Mouse (Mus musculus): ENCODE data around the gene Katnal1. TPM values are rescaled to one million over a fixed set of nuclear protein-coding genes. Genes with fewer than 3 reads are reported as not detected.

Gene Katnal1
- total RNA-seq, 4 experiments from 2014 or later = 55.4 to 73.6 (median 64.1) TPM

DNA sequence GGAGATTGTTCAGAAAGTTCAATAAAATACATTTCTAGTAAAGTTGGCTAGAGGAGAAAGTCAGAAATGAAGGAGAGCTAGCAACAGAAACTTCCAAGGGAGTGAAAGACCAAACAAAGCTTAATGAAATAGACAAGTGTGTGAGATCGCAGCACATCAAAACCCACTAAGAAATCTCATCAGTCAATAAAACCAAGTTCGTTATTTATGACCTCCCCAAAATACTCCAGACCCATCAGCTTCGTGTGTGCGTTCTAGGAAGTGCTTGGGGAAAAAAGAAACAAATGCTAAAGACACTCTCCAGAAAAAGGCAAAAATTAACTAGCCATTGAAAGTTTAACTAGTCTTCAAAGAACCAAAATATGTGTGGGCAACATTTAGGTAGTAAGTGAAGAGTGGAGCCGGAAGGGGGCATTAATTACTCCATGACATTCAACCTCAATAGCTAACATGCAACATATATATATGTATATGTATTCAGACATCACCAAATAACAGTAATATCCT is 1.4 kb downstream of the Katnal1 start:
- DNase-seq (ENCODE audit: low spot score in 2 of 2) = no peak

DNA sequence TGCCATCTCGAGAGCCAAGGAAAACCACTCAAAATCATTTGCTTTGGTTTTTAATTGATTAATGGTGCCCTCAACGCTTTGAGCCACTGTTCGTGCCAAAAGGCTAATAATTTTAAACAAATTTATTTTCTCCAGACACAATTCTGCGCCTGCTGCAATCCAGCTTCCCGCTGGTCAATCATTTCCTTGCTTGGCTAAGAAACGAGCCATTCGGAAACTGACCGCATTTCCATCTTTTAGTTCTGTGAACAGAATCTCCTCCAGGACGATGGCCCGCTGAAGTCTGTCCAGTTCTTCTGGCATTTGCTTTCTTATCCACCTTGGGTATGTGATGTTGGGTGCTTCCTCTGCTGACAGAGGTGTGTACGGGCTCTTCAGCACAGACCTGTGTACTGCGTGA is 4.5 kb downstream of the Katnal1 start:
- no peak for DNase-seq (ENCODE audit: low spot score in 2 of 2)

DNA sequence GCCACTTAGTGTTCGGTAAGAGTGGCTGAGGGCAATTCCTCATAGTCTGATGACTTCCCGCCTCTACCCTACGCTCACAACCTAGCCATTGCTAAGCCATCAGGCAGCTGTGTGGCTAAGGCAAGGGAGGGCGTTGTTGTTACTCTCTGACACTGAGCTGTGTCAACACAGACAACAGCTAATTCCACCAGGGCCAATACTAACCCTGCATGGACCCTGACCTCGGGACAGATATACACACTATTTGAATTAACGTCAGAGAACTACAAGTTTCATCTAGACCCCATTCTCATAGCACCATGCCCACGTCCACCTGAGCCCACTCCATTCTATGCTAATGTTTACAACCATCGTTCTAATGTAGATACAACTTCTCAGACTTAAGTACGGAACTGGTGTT is 5.1 kb downstream of the Katnal1 start:
- DNase-seq (ENCODE audit: low spot score in 2 of 2) = no peak

DNA sequence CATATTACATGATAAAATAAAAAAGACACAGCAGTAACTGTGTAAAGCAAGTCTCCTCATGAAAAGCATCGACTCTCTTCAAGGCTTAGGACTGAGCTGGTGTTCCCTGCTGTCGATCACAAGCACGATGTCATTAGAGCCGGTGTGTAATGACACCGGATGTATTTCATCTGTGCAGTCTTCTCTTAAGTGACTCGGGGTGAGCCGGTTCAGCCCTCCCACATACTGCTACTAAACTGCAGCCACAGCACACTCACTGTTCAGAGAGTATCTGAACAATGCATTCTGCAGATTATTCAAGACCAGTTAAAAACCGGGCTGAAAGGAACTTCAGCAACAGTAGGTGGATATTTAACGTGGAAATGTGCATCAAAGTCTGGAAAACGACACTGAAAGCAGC is 5.7 kb downstream of the Katnal1 start:
- DNase-seq (ENCODE audit: low spot score in 2 of 2) = no peak

DNA sequence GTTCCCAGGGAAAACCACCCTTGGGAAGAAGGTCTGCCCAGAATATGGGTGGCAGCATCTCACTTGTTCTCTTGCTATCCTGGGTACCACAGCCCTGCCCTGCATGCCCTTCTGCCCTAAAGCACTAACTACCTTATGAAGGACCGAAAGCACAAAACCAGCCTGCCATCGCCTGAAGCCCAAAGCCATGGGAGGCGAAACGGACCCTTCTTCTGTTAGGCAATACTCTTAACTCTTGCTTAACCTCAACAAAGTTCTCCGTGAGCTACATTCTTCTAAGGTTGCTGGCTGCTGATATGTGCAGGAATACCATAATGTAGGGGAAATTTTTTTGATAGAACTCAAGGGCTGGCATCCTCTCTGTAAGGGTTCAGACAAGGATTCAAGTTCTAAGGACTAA is 6.3 kb downstream of the Katnal1 start:
- no peak for DNase-seq (ENCODE audit: low spot score in 2 of 2)

DNA sequence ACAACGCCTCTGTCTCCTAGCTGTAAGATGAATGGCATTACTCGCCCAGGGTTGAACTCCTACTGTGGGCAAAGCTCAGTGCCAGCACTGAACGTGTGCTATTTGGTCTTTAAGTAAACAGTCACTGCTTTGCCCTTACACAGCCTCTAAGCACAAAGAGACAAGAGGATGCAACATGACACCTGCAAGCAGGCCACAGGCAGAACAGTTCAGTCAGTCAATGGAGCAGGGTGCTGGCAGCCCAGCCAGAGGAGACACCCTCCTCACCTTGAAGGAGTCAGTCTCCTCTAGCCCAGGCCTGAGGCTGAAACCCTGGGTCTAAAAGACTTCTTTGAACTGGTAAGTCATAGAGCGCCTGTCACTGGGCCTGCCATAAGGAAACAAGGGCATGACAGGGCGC is 11.1 kb downstream of the Katnal1 start:
- DNase-seq (ENCODE audit: low spot score in 2 of 2) = no peak

DNA sequence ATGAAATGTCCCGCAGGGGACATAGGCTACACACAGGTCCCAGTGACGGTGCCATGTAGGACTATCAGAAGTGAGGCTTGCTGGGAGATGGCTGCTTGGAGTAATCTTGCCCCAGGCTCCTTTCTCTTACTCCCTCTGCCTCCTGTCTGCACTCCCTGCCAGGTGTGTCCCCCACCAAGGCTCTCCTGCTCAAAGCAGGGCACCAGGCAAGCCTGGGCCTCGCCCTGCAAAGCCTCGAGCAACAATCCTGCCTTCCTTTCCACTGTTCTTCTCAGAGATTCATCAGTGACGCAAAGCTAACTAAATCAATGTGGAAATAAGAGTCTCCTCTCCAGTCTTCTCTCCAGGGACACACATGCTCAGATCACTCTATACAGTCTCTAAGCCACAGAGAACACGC is 12.3 kb downstream of the Katnal1 start:
- no peak for DNase-seq (ENCODE audit: low spot score in 2 of 2)

DNA sequence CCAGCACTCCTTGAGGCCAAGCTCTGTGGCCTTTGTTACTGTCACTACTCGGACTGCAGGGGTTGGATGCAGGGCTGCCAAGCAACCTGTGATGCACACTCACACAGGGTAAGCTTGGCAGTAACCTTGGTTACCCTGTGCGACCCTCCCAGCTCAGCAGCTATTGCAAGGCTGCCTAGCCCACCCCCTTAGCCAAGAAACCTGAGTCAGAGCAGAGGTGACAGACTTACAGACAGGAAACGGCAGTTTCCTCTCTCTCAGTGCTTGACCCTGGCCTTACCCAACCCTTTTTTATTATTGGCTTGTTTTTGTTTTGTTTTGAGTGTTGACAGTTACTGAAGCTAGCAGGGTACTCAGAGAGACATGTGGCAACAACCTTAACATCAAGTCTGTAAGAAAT is 16.9 kb downstream of the Katnal1 start:
- no peak for DNase-seq (ENCODE audit: low spot score in 2 of 2)

DNA sequence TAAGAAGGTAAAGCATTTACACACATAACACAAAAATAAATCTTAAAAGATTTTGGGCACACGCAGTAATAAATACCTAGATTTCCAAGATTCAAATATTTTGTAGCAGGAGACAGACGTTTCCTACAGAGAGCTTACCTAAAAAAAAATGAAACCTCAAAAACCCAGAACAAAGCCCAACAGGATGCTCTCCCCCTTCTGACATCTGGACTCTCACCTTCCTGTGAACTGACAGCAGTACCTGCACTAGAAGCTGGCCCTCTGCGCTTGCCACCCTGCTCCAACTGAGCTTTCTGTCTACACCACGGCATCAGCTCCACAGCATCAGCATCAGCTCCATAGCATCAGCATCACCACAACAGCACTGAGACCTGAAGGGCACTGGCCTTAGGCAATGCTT is 19.1 kb downstream of the Katnal1 start:
- DNase-seq (ENCODE audit: low spot score in 2 of 2) = no peak

DNA sequence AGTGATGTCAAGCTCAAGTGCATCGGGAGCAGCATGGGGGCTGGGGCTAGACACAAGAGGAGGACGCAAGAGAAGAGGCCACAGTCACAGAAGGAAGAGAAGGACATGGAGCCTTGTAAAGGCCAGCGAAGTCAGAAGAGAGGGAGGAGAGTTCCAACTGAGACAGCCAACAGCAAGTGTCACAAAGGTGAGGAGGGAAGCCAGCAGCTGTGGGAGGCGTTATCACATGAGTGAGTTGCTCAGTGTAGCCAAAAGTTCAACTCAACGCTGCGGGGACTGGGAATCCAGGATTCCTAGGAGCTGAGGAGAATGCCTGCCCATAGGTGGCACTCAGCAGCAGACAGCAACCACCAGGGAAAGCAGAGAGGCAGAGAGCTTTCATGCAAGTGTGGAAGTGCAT is 19.7 kb downstream of the Katnal1 start:
- no peak for DNase-seq (ENCODE audit: low spot score in 2 of 2)

DNA sequence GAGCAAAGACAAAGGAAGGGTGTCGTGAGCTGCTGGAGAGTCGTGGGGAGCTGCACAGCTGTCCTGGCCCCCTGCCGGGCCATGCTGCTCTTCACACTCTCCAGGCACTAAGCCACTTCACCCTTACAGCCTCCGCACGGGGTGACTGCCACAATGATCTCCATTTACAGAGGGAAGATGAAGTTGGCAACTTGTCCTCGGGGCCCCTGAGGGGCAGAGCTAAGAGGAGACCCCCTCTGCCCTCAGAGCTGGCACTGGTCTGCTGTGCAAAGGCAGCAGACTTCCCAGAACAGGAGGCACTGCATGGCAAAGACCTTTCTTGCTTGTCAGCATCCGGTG is 20.1 kb downstream of the Katnal1 start:
- peak in 1 of 2 experiments; percentile 42 for DNase-seq (ENCODE audit: low spot score in 2 of 2)

DNA sequence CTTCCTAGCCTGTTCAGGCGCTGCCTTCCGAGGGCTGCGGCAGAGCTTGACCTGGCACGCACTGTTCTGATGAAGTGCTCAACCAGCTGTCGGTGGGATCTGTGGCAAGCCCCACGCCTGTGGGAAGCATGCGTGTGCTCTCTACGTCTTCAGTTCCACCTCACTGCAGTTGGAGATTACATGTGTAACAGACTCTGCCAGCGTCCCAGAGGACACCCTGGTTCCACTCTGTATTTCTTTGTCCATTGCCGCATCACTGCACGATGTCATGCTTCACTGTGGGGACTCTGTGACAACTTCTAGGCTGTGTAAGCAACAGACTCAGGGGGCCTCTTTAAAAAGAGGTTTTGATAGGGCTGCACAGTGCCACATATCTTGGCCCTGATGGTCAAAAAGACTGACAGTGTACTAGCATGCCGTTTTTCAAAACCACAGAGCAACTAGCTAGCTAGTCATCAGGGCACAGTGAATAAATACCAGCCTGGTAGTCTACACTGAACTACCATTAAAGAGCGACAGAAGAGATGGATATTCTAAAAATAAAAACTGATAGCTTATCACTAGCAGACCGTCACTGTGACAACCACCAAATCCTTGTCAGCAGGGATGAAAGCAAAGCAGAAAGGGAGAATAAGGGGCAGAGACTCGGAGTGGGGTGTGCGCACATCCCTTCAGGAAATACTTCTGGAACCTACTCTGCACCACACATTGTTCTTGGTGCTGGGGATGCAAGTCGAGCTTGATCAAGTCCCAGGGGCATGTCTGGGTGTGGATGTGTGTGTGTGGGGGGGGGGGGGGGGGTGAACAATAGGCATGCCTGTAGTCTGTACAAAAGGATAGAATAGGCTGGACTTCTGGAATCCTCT is 20.7 kb downstream of the Katnal1 start:
- DNase-seq (ENCODE audit: low spot score in 2 of 2) = no peak

DNA sequence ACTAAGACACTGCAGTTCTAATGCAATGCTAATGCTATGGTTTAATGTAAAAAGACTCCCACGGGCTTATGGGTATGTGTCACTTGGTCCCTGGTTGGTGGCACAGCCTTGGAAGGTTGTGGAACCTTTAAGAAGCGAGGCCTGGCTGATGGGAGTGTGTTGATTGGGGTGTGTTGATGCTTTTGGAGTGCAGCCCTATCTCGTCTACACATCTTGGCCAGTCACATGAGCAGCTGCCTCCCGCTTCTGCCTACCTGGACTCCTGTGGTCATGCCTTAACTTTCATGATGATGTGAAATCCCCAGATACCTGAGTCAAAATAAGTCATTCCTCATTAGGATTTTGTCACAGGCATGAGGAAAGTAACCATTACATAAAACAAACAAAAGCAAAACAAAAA is 22.8 kb downstream of the Katnal1 start:
- no peak for DNase-seq (ENCODE audit: low spot score in 2 of 2)

DNA sequence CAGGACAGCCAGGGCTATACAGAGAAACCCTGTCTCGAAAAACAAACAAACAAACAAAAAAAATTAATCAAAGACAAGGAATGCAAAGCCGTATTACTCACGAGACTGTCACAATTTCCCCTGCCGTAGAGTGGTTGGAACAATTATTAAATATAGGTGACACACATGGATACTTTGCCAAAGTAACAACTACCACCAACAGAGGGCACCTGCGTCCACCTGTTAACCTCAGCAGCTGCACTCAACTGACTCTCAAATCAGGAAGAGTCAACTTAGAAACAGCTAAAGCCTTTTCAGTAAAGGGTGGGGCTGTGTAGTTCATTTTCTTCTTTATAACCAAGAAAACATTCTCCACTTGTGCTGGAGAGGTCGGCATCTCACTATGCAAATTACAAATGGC is 24.3 kb downstream of the Katnal1 start:
- no peak for DNase-seq (ENCODE audit: low spot score in 2 of 2)

DNA sequence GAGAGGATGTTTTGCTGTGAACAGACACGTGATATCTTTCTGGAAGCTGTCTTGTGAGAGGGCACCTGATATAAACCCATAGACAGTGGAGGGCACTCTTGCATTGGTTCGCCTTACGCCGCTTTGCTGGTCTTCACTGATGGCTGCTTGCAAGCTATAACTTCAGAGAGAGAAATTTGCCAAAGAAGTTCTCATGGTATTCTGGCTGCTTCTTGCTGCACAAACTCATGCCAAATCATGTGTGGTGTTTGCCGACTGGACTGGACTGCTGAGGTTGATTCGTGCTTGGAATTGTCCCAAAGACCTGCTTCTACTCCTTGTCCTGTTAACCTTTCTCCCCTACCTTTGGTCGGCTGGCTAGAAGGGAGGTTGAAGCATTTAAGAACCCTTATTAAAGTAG is 29.8 kb downstream of the Katnal1 start:
- DNase-seq (ENCODE audit: low spot score in 2 of 2) = no peak

DNA sequence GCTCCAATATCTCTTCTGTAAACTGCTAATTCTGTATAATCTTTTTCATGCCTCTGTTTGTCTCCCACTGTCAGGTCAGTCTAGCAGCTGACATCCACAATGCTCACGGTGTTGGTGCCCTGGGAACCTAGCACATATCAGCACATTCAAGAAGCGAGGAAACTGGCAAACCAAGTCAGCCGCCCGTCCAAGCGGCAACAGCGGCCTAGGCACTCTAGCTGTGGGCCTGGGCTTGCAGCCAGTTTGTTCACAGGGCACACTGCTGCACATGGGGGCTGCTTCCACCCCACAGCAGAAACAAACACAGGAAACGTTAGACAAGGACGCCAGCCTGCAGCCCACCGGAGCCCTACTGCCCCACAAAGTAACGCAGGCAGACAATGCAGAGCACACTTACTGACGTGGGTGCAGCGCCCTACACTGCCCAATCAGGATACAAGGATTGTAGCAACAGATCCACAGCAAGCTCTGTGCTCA is 31.1 kb downstream of the Katnal1 start:
- no peak for DNase-seq (ENCODE audit: low spot score in 2 of 2)

DNA sequence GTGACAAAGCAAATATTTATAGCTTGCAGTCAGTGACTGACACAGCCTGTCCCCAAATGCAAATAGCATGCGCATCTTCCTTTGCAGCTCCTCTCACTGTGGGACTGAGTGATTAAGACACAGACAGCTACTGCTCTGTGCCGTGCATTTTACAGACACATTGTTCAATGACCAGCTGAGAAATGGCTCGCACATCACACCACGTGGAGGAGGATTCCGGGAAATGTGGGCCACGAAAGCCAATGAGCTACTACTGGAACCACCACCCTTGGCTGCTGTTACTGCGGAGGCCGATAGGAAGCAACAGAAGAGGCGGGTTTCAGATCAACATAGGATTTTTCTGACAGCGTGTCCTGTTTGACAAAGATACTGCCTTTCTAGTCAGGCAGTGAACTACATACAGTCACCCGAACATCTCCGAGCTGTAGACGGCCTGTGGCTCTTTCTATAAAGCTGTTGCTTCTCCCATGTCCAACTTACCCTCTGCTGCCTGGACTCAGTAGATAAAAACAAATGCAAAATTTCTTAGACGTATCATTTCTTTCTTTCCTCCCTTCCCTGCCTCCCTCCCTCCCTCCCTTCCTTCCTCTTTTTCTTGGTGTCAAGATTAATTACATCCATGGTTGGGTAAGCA is 31.9 kb downstream of the Katnal1 start:
- peak; percentile 46 to 55 for DNase-seq (ENCODE audit: low spot score in 2 of 2)

DNA sequence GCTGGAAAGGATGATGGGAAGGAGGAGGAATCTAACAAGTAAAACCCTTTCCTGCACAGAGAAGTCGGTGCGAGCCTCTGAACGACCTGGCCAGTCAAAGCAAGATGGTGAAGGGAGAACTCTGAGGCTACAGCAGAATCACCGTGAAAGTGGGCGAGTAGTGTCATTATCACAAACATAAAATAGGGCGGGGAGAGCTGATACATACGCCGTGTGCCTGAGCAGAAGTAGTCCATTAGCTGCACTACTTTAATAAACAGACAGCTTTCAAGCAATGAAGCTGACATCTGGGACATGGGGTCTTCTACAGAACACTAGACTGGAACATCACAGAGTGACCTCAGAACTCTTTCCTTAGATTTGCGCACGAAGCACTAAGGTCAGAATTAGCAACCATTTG is 32.6 kb downstream of the Katnal1 start:
- DNase-seq (ENCODE audit: low spot score in 2 of 2) = no peak

DNA sequence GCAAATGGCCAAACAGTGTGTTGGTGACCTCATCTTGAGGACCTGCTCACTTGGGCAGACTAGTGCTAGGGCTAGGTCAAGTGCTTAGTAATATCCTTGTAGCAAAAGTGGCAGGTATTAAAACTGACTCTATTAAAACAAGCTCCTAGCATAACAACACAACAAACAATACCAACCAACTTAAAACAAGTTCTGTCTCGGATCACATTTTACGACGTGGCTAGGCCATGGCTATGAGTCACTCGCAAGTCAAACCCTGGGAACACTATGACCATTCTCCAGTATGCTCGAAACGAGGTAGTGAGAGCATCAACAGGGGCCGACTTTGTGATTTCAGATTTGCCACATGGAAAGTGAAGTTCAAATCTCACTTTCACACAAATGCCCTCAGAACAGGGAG is 33.3 kb downstream of the Katnal1 start:
- no peak for DNase-seq (ENCODE audit: low spot score in 2 of 2)

DNA sequence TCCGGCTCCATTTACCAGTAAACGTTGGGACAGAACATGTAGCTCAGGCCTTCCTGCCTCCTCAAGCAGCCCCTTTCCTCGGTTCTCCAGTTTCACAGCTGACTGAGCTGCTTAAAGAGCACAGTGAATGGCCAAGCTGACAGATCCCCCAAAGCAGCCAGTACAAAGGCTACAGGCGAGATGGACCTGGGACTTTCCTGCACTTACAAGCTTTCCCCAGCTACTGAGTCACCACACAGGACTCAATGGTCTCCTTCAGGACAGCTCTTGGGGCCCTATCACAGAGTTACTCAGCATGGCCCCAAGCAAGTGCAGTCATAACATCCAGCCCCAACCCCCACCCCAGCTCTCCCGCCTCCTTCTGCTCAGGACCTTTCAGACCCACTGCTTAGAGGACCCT is 34.1 kb downstream of the Katnal1 start:
- no peak for DNase-seq (ENCODE audit: low spot score in 2 of 2)

DNA sequence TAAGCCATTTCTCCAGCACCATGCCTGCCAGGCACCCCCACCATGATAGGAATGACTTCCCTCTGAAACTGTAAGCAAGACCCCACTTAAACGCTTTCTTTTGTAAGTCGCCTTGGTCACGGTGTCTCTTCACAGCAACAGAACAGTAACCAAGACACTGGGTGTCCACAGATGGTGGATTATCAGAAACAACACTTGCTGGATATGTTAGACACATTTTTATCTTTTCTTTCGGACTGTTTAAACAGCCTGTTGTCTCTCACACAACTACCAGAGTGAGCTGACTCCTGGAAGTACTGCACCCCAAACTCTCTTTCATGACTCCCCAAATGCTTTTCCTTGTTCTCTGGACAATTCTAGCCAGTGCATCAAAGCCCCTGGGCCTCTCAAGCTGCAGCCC is 38.9 kb downstream of the Katnal1 start:
- no peak for DNase-seq (ENCODE audit: low spot score in 2 of 2)

DNA sequence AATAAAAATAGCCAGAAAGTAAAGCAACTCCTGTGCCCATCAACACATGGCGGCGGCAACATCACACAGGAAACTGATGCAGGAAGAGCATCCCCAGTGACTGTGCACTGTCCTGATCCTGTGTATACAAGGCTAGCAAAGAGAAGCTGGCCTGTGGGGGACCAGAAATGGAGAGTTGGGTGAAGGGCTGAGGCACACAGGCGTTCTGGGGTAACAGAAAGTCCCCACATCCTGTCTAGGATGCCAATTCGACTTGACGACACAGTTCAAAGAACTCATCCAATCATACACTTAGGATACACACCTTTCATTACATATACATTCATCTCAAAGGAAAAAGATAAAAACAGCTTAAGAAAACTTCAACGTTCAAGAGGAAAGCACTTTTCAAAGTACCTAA is 41.1 kb downstream of the Katnal1 start:
- no peak for DNase-seq (ENCODE audit: low spot score in 2 of 2)
